Mouse (Mus musculus) cortical plate, adult 2 months (tissue): Measurements from ENCODE around the gene Pcsk6.

Experiments
- CTCF ChIP-seq: fragments of 200-500 bp; IDR thresholded peaks from 2 replicates; pipeline ENCODE4 v1.5.1; 2011; ENCODE audit warnings: mild to moderate bottlenecking, control low read depth, low read length; ENCODE audit not compliant: insufficient read depth; ENCODE audit errors: extremely low read depth
- POLR2A ChIP-seq: fragments of 200-500 bp; IDR thresholded peaks from 2 replicates; pipeline ENCODE4 v1.6.1; 2011; ENCODE audit warnings: mild to moderate bottlenecking, low read length, control low read depth; ENCODE audit not compliant: insufficient read depth; ENCODE audit errors: extremely low read depth

DNA sequence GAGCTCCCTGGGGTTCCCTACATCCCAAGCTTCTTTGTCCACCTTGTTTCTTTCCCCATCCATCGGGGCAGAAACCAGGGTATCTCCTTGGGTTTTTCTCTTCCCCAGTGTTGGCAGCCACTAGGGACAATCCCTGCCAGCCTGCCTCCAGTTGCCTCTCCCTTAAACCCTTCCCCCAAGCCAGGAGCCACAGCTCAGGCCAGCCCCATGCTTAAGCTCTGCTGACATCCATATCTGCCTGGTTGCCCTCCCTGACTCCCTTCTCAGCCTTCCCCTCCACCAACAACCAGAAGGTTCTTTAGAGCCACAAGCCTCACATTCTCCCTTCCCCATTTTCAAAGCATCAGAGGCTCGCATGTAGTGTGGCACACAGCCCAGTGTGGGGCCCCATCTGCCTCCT, 10.3 kb downstream of the Pcsk6 start:
- TF ChIP-seq CTCF (no peak), POLR2A (no peak)
